Mouse (Mus musculus) ES-CJ7 (cell line): ENCODE measurements at regions not wholly inside any gene's neighbourhood (a gene's known extent, or its start where the extent isn't known, plus 50 kb on each side); places are given as distances from the start of the nearest gene placed in this dataset.
A peak's percentile ranks its signal among the peaks of the same experiment; 100 is the strongest.

Experiments used
- DNase-seq: peaks from one replicate; pipeline ENCODE4 v3.0.0; 2011; ENCODE audit warnings: low read depth, low spot score

GRCm38 (mm10) chrX:88906106-88906505, 503.4 kb downstream of the Pet2 start:
- DNase-seq = no peak

GRCm38 (mm10) chrX:88873260-88873659, 536.2 kb downstream of the Pet2 start:
- DNase-seq = peak; percentile 77
